Comparison of ENCODE assay signal across 16 mouse cellular contexts in genomic region chr19:10909087-10909721, GRCm38 (mm10). TPM values are rescaled to one million over a fixed set of nuclear protein-coding genes. Genes with fewer than 3 reads are reported as not detected.
DNase-seq lines count a peak whose midpoint lies in the region; ATAC-seq lines count a peak whose summit lies in the region.
"Had no signal": no experiment of that assay in that cellular context is flagged by ENCODE, and none has a peak within 500 bp of the region (broad histone marks: within the 10 kb centered on the region; RNA-seq: fewer than 3 reads in every experiment).

No protein-coding gene starts in this region.

- H3K9me3 ChIP-seq in heart, embryonic 16.5 days (replicated peaks; ENCODE audit: control insufficient read depth, low read length), result no peaks in the 10 kb centered on the region
- H3K9me3 ChIP-seq in lung, embryonic 16.5 days (ENCODE audit: control insufficient read depth, low read length), result no peaks in the 10 kb centered on the region
- H3K9me3 ChIP-seq in forebrain, embryonic 16.5 days (ENCODE audit: control insufficient read depth, low read length), result no peaks in the 10 kb centered on the region

- H3K27ac ChIP-seq in heart, embryonic 16.5 days (ENCODE audit: low read length), result peak overlapping the region; percentile 98
- peak overlapping the region; percentile 91 for H3K27ac ChIP-seq in lung, embryonic 16.5 days (ENCODE audit: low read length)
- H3K27ac ChIP-seq in forebrain, embryonic 16.5 days (ENCODE audit: low read length), result no peak overlapping the region
- H3K27ac ChIP-seq: hindbrain, embryonic 14.5 days; liver, embryonic 14.5 days had no signal

- H3K36me3 ChIP-seq in heart, embryonic 16.5 days (ENCODE audit: control insufficient read depth, insufficient read depth), result peaks cover 19% of the 10 kb centered on the region
- H3K36me3 ChIP-seq in lung, embryonic 16.5 days (ENCODE audit: control insufficient read depth, insufficient read depth, low read length), result peaks cover 12% of the 10 kb centered on the region
- peaks cover 14% of the 10 kb centered on the region for H3K36me3 ChIP-seq in forebrain, embryonic 16.5 days (ENCODE audit: control insufficient read depth, insufficient read depth)

- no peak overlapping the region for H3K4me3 ChIP-seq in heart, embryonic 16.5 days (ENCODE audit: low read length)
- H3K4me3 ChIP-seq in lung, embryonic 16.5 days (ENCODE audit: low read length), result no peak overlapping the region
- H3K4me3 ChIP-seq in forebrain, embryonic 16.5 days (replicated peaks; ENCODE audit: low read length), result no peak overlapping the region
- H3K4me3 ChIP-seq: erythroblast, embryonic 14.5 days had no signal

- H3K4me1 ChIP-seq in heart, embryonic 16.5 days (ENCODE audit: control insufficient read depth, insufficient read depth, low read length), result peaks cover 50% of the 10 kb centered on the region
- peaks cover 23% of the 10 kb centered on the region for H3K4me1 ChIP-seq in lung, embryonic 16.5 days (replicated peaks; ENCODE audit: control insufficient read depth, insufficient read depth, low read length)
- no peaks in the 10 kb centered on the region for H3K4me1 ChIP-seq in forebrain, embryonic 16.5 days (replicated peaks; ENCODE audit: control insufficient read depth, insufficient read depth, low read length)

- H3K4me2 ChIP-seq in heart, embryonic 16.5 days (ENCODE audit: low read depth, low read length), result peak overlapping the region; percentile 18; the same call in 1 of the 2 replicates
- no peak overlapping the region for H3K4me2 ChIP-seq in lung, embryonic 16.5 days (ENCODE audit: low read depth, low read length)
- no peak overlapping the region for H3K4me2 ChIP-seq in forebrain, embryonic 16.5 days (ENCODE audit: low read length)
- H3K4me2 ChIP-seq: hindbrain, embryonic 14.5 days had no signal

- 18% methylated on average over 6 of the region's 6 CpGs for WGBS in heart, embryonic 16.5 days
- WGBS in lung, embryonic 16.5 days, result 39% methylated on average over 6 of the region's 6 CpGs
- 89% methylated on average over 6 of the region's 6 CpGs for WGBS in forebrain, embryonic 16.5 days

- peak overlapping the region; percentile 54 for H3K9ac ChIP-seq in heart, embryonic 16.5 days (ENCODE audit: low read length)
- H3K9ac ChIP-seq in lung, embryonic 16.5 days (ENCODE audit: low read length), result 0 out of 2 replicates have a peak overlapping the region, but pooled peaks have one; percentile 13
- H3K9ac ChIP-seq in forebrain, embryonic 16.5 days (replicated peaks; ENCODE audit: low read depth, low read length), result no peak overlapping the region
- H3K9ac ChIP-seq: hindbrain, embryonic 14.5 days; liver, embryonic 14.5 days had no signal

- no peak for DNase-seq in heart, adult 8-10 months (ENCODE audit: low spot score)
- DNase-seq in ovary, adult 18-20 months (ENCODE audit: low spot score), result peak; percentile 24
- DNase-seq in ovary, postnatal 14 days (ENCODE audit: low spot score), result no peak
- DNase-seq in cerebellum, adult 9-11 months, result no peak
- DNase-seq: adrenal gland, postnatal 36 days; cerebellum, adult 9-10 months; gastrocnemius, postnatal 10 days had no signal

- H3K27me3 ChIP-seq in heart, embryonic 16.5 days (ENCODE audit: control insufficient read depth, insufficient read depth, low read length), result no peaks in the 10 kb centered on the region
- no peaks in the 10 kb centered on the region for H3K27me3 ChIP-seq in lung, embryonic 16.5 days (ENCODE audit: control insufficient read depth, insufficient read depth, low read depth, low read length)
- H3K27me3 ChIP-seq in forebrain, embryonic 16.5 days (replicated peaks; ENCODE audit: control insufficient read depth, insufficient read depth, low read length), result no peaks in the 10 kb centered on the region

- ATAC-seq in heart, embryonic 16.5 days (replicated peaks; ENCODE audit: extremely low read depth, insufficient read depth, low FRiP score), result peak; percentile 73
- peak; percentile 70 for ATAC-seq in lung, embryonic 16.5 days (ENCODE audit: low read depth)
- ATAC-seq in frontal cortex, adult (ENCODE audit: low TSS enrichment), result no peak
- ATAC-seq in forebrain, embryonic 16.5 days, result no peak
- ATAC-seq: CD4-positive, CD25-positive, alpha-beta regulatory T cell, adult 4 months had no signal

RNA-seq across cellular contexts. Expression of gene Zp1, which starts 11.2 kb away (rescaled TPM):
- 0.14 TPM in 1 of 2 replicates, not detected in the other for polyA plus RNA-seq in heart, embryonic 16.5 days (2015; fragmentation: Nextera tagmentation; extraction: Ambion mirVana)
- not detected for total RNA-seq in heart, adult 8-10 months (2022)
- not detected in 2 replicates for polyA plus RNA-seq in lung, embryonic 16.5 days (2015; fragmentation: Nextera tagmentation; extraction: Ambion mirVana)
- polyA plus RNA-seq in forebrain, embryonic 16.5 days (2015; fragmentation: Nextera tagmentation; extraction: Ambion mirVana), result 0.16 and 0.56 TPM in 2 replicates
- total RNA-seq: adrenal gland, postnatal 36 days; layer of hippocampus, postnatal 14 days had no signal
- polyA plus RNA-seq: CD4-positive, CD25-positive, alpha-beta regulatory T cell, adult 4 months; erythroblast, embryonic 14.5 days; liver, embryonic 14.5 days had no signal

RNA-seq across cellular contexts. Expression of gene Prpf19, which starts 14.2 kb away (rescaled TPM):
- polyA plus RNA-seq in heart, embryonic 16.5 days (2015; fragmentation: Nextera tagmentation; extraction: Ambion mirVana), result 35.9 and 37.7 TPM in 2 replicates
- total RNA-seq in heart, adult 8-10 months (2022), result 100 to 1,000 TPM; 259 to 280 (median 264) TPM
- 33.0 and 34.4 TPM in 2 replicates for polyA plus RNA-seq in lung, embryonic 16.5 days (2015; fragmentation: Nextera tagmentation; extraction: Ambion mirVana)
- 42.8 and 43.3 TPM in 2 replicates for polyA plus RNA-seq in forebrain, embryonic 16.5 days (2015; fragmentation: Nextera tagmentation; extraction: Ambion mirVana)

RNA-seq across cellular contexts. Expression of gene Tmem109, which starts 27.4 kb away (rescaled TPM):
- 108 and 112 TPM in 2 replicates for polyA plus RNA-seq in heart, embryonic 16.5 days (2015; fragmentation: Nextera tagmentation; extraction: Ambion mirVana)
- 100 to 1,000 TPM; 103 to 117 (median 104) TPM for total RNA-seq in heart, adult 8-10 months (2022)
- 145 and 147 TPM in 2 replicates for polyA plus RNA-seq in lung, embryonic 16.5 days (2015; fragmentation: Nextera tagmentation; extraction: Ambion mirVana)
- polyA plus RNA-seq in forebrain, embryonic 16.5 days (2015; fragmentation: Nextera tagmentation; extraction: Ambion mirVana), result 43.7 and 46.1 TPM in 2 replicates

RNA-seq across cellular contexts. Expression of gene Ptgdr2, which starts 27.8 kb away (rescaled TPM):
- polyA plus RNA-seq in heart, embryonic 16.5 days (2015; fragmentation: Nextera tagmentation; extraction: Ambion mirVana), result 0.11 and 0.24 TPM in 2 replicates
- total RNA-seq in heart, adult 8-10 months (2022), result under 1 TPM in 1 of 4 experiments, not detected in 3; 0.19 TPM
- 0.11 and 0.16 TPM in 2 replicates for polyA plus RNA-seq in lung, embryonic 16.5 days (2015; fragmentation: Nextera tagmentation; extraction: Ambion mirVana)
- 0.12 and 0.13 TPM in 2 replicates for polyA plus RNA-seq in forebrain, embryonic 16.5 days (2015; fragmentation: Nextera tagmentation; extraction: Ambion mirVana)
- total RNA-seq: adrenal gland, postnatal 36 days had no signal
- polyA plus RNA-seq: CD4-positive, CD25-positive, alpha-beta regulatory T cell, adult 4 months; erythroblast, embryonic 14.5 days had no signal

RNA-seq across cellular contexts. Expression of gene Tmem132a, which starts 39.5 kb away (rescaled TPM):
- polyA plus RNA-seq in heart, embryonic 16.5 days (2015; fragmentation: Nextera tagmentation; extraction: Ambion mirVana), result 36.7 and 47.0 TPM in 2 replicates
- total RNA-seq in heart, adult 8-10 months (2022), result 10 to 100 TPM in 3 of 4 experiments, 1 to 10 TPM in 1; 9.2 to 11.3 (median 10.9) TPM
- polyA plus RNA-seq in lung, embryonic 16.5 days (2015; fragmentation: Nextera tagmentation; extraction: Ambion mirVana), result 66.5 and 71.7 TPM in 2 replicates
- 176 and 195 TPM in 2 replicates for polyA plus RNA-seq in forebrain, embryonic 16.5 days (2015; fragmentation: Nextera tagmentation; extraction: Ambion mirVana)

Comparison
In these comparisons a context has a peak if more than half of its experiments do, and no peak if none do; other contexts are left out.
1. ATAC-seq: peak in heart, embryonic 16.5 days (single experiment) and lung, embryonic 16.5 days (single experiment); none in frontal cortex, adult (single experiment) and forebrain, embryonic 16.5 days (single experiment).